Mouse (Mus musculus) neural tube, embryonic 14.5 days (tissue): ENCODE measurements at regions not wholly inside any gene's neighbourhood (a gene's known extent, or its start where the extent isn't known, plus 50 kb on each side); places are given as distances from the start of the nearest gene placed in this dataset.
A peak's percentile ranks its signal among the peaks of the same experiment; 100 is the strongest.

Source experiments
- ATAC-seq: fragments of 200-750 bp; cut with Nextera tagmentation; 2 replicates; pipeline ENCODE4 v1.8.0; 2017; ENCODE audit warnings: low read depth, mild to moderate bottlenecking, moderate TSS enrichment, moderate library complexity
- H3K27ac ChIP-seq: fragments of 300-500 bp; sonication (generic); 2 replicates; pipeline ENCODE4 v1.5.1; 2014; ENCODE audit warnings: low read depth, mild to moderate bottlenecking, control low read depth, low read length, moderate library complexity, mixed read lengths
- H3K27me3 ChIP-seq: fragments of 300-500 bp; sonication (generic); 2 replicates; pipeline ENCODE4 v1.6.1; 2014; ENCODE audit warnings: low read length; ENCODE audit not compliant: control insufficient read depth, insufficient read depth
- H3K36me3 ChIP-seq: fragments of 300-500 bp; sonication (generic); 2 replicates; pipeline ENCODE4 v1.6.1; 2014; ENCODE audit warnings: low read length, mixed read lengths; ENCODE audit not compliant: control insufficient read depth, insufficient read depth
- H3K4me1 ChIP-seq: fragments of 300-500 bp; sonication (generic); 2 replicates; pipeline ENCODE4 v1.6.1; 2014; ENCODE audit warnings: low read length; ENCODE audit not compliant: control insufficient read depth, insufficient read depth
- H3K4me2 ChIP-seq: fragments of 300-500 bp; sonication (generic); 2 replicates; pipeline ENCODE4 v1.6.1; 2014; ENCODE audit warnings: mild to moderate bottlenecking, low read depth, low read length, control low read depth
- H3K4me3 ChIP-seq: fragments of 300-500 bp; sonication (generic); 2 replicates; pipeline ENCODE4 v1.5.1; 2014; ENCODE audit warnings: low read depth, low read length, control low read depth, mixed read lengths
- H3K9ac ChIP-seq: fragments of 300-500 bp; sonication (generic); replicated peaks from 2 replicates; pipeline ENCODE4 v1.6.1; 2014; ENCODE audit warnings: low read depth, mild to moderate bottlenecking, control low read depth, low read length, mixed read lengths
- H3K9me3 ChIP-seq: fragments of 300-500 bp; sonication (generic); 2 replicates; pipeline ENCODE4 v1.6.1; 2016; ENCODE audit warnings: low read length; ENCODE audit not compliant: control insufficient read depth
- WGBS: fragments of 180-500 bp; shearing (Covaris S2); extraction: QIAGEN DNeasy Blood & Tissue Kit; methylation state at CpG from one replicate; pipeline ENCODE4 v1.1.7; 2014; 5-methylcytosine and 5-hydroxymethylcytosine counted together

DNA sequence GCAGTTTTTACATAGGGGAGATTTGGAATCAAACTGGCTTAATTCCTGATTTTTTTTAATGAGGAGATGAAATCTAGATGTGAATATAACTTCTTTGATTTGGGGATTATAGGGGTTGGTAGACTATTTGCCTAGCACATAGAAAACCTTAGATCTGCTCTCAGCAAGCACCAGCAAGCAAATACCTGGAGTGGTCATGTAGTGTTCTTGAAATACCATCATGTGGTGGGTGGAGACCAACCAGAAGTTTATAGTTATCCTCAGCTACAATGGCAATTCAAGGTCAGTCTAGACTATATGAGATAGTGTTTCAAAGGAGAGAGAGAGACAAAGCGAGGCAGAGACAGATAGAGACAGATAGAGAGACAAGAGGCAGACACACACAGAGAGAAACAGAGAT lies 94.1 kb upstream of the Klf6 start:
- Histone ChIP-seq H3K4me1 (no peaks in the 10 kb centered on the region), H3K9me3 (no peaks in the 10 kb centered on the region), H3K27ac (no peak overlapping the region), H3K36me3 (no peaks in the 10 kb centered on the region), H3K4me3 (no peak overlapping the region), H3K27me3 (no peaks in the 10 kb centered on the region), H3K9ac (no peak overlapping the region), H3K4me2 (no peak overlapping the region)
- WGBS, result 86% methylated on average over 1 of the region's 1 CpGs
- ATAC-seq, result no peak

DNA sequence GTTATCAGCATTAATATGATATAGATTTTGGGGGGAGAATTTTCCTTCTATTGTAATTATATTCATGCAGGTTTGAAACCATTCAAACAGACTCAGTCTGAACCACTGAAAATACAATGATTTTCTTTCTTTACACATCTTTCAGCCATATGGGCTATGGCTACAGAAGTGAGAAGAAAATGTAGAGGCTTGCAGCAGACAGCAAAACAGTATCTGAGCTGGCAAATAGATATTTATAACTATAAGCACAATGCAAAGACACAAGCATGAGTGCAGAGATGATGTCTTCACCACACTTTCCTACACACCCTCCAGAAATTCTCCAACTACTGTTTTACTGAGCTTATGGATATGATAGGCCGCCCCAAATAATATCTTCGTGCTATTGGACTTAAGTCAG lies 92.6 kb upstream of the Klf6 start:
- WGBS, result 96% methylated on average over 2 of the region's 2 CpGs
- no peaks in the 10 kb centered on the region for H3K27me3 ChIP-seq
- H3K4me3 ChIP-seq, result no peak overlapping the region
- H3K4me2 ChIP-seq, result no peak overlapping the region
- no peak overlapping the region for H3K27ac ChIP-seq
- no peaks in the 10 kb centered on the region for H3K9me3 ChIP-seq
- no peak for ATAC-seq
- H3K36me3 ChIP-seq, result no peaks in the 10 kb centered on the region
- H3K4me1 ChIP-seq, result no peaks in the 10 kb centered on the region
- H3K9ac ChIP-seq, result no peak overlapping the region

DNA sequence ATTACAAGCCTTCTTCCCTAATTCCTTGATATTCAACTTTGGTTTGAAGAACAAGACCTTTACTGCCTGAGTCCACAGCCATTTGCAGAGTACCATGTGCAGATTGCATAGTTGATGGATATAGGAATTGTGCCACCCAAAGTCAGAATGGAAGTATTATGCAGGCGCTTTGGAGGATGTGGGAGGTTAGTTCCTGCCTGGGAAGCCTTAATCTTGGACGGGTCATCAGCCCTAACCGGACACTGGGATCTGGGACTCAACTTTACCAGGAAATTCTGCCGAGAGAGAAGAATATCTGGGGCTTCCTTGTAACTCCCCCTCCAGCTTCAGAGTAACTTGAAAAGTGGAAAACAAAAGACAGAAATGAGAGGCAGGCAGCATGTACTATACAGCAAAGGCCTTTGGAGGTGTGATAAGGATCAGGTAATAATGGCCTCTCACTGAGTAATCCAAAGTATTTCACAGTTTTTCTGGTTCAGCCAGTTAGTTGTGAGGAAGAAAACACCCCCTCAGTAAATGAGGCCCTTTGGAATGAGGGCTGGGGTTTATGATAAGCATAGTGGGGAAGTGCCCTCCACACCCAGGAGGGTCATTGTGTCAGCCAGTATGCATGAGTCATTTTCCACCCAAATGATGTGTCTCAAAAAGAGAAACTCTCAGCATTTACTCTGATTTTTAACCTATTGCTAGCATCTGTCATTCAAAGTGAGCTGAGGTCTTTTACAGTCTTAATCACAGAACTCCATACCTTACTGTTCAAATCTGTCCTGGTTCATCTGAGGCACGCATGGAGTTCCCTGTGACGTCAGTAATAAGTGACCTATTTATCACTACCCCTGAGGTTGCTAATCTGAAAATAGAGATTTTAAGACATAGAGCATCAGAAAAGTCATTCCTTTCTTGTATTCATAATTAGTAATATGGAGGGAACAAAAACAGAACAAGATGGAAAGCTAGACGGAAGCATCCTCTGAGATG lies 91.7 kb upstream of the Klf6 start:
- Histone ChIP-seq H3K27me3 (no peaks in the 10 kb centered on the region), H3K27ac (no peak overlapping the region), H3K4me1 (no peaks in the 10 kb centered on the region), H3K4me2 (no peak overlapping the region), H3K36me3 (no peaks in the 10 kb centered on the region), H3K9ac (no peak overlapping the region), H3K9me3 (no peaks in the 10 kb centered on the region), H3K4me3 (no peak overlapping the region)
- ATAC-seq, result no peak
- 88% methylated on average over 7 of the region's 7 CpGs for WGBS

DNA sequence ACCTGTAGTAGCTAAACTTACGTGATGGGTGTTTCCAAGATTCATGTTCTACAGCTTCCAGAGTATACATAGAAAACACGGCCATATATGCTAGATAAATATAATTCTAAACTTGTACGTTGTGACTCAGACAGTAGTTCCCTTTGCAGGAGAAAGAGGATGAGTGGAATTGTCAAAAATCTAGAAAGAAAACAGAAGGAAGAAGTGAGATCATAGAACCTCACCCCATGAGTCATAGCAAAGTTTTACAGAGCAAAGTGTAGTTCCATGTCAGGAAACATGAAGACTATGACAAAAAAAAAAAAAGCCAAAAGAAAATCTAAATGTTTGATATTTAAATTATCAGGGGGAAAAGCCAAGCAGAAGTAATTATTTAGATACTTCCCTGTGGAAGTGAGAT lies 87.5 kb upstream of the Klf6 start:
- H3K4me2 ChIP-seq, result no peak overlapping the region
- no peak overlapping the region for H3K27ac ChIP-seq
- no peaks in the 10 kb centered on the region for H3K4me1 ChIP-seq
- no peak for ATAC-seq
- no peak overlapping the region for H3K4me3 ChIP-seq
- no peak overlapping the region for H3K9ac ChIP-seq
- WGBS, result 92% methylated on average over 3 of the region's 3 CpGs
- H3K36me3 ChIP-seq, result no peaks in the 10 kb centered on the region
- no peaks in the 10 kb centered on the region for H3K27me3 ChIP-seq
- H3K9me3 ChIP-seq, result no peaks in the 10 kb centered on the region

DNA sequence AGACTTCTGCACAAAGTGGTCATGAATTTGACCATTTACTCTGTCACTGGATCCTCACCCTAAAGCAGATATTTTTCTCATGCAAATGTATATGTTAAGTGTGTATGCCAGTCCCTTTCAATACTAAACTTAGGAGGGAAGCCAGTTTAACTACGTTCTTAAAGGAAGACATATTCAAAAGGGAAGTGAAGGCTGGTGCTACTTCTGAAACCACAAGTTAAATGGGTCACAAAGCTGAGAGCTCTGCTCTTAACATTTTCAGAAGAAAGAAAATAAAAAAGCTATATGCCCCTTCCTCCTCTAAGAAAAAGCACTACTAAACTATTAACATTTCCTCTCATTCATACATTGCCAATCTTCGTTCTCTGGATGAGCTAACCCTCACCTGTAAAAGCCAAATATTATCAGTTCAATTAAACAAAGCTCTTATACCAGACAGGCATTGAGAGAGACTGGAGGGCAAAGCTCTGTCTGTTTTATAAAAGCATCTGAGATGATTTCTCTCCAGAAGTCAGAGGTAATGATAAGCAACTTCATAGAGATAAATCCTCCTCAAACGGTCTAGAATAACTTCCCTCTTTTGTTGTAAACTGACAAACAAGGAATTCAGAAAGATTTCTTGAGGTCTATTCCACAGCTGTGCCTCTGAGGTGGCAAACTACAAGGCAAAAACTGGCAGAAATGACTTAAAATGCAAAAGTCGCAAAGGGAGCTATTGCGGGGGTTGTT lies 82.7 kb upstream of the Klf6 start:
- Histone ChIP-seq H3K9ac (no peak overlapping the region), H3K4me1 (no peaks in the 10 kb centered on the region), H3K27me3 (no peaks in the 10 kb centered on the region), H3K4me2 (no peak overlapping the region), H3K4me3 (no peak overlapping the region), H3K36me3 (no peaks in the 10 kb centered on the region), H3K27ac (no peak overlapping the region), H3K9me3 (no peaks in the 10 kb centered on the region)
- 67% methylated on average over 5 of the region's 5 CpGs for WGBS
- no peak for ATAC-seq

DNA sequence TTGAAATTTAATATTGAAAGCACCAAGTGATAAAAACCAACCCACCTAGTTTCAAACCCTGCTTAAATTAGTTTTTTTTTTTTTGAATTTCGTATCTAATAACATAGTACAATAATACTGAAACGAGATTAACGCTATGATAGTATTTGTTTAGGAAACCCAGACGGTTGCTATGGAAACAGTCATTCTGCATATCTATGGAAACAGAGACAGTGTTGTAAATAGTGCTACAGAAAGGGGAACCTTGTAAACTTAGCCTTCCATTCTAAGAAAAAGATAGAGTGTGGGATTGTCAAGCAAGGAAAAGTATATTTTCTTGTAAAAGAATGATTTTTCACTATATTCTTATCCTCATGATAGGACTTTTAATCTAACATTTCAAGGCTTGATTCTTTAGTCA lies 81.9 kb upstream of the Klf6 start:
- H3K27me3 ChIP-seq, result no peaks in the 10 kb centered on the region
- ATAC-seq, result peak; percentile 75
- H3K4me2 ChIP-seq, result no peak overlapping the region
- WGBS, result 37% methylated on average over 4 of the region's 4 CpGs
- no peaks in the 10 kb centered on the region for H3K4me1 ChIP-seq
- H3K9me3 ChIP-seq, result no peaks in the 10 kb centered on the region
- H3K36me3 ChIP-seq, result no peaks in the 10 kb centered on the region
- H3K9ac ChIP-seq, result no peak overlapping the region
- H3K27ac ChIP-seq, result no peak overlapping the region
- no peak overlapping the region for H3K4me3 ChIP-seq

DNA sequence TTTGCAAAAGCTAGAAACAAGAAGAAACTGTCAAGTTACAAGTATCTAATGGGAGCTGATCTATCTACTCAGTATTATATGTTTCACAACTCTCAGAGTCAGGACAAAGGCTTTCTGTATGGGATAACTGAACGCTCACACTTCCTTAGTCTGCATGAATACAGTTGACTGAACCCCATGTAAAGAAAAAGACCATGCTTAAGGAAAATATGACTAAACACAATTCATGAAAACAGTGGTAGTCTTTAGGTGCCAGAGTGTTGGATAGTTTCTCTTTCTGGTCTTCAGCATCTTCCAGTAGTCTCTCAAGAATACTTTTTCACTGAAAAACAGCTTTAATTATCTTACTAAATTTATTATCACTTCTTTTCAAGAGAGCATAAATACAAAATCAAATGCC lies 78.7 kb upstream of the Klf6 start:
- Histone ChIP-seq H3K4me3 (no peak overlapping the region), H3K4me1 (no peaks in the 10 kb centered on the region), H3K27ac (no peak overlapping the region), H3K9ac (no peak overlapping the region), H3K4me2 (no peak overlapping the region), H3K36me3 (no peaks in the 10 kb centered on the region), H3K27me3 (no peaks in the 10 kb centered on the region), H3K9me3 (no peaks in the 10 kb centered on the region)
- WGBS, result 90% methylated on average over 1 of the region's 1 CpGs
- no peak for ATAC-seq

DNA sequence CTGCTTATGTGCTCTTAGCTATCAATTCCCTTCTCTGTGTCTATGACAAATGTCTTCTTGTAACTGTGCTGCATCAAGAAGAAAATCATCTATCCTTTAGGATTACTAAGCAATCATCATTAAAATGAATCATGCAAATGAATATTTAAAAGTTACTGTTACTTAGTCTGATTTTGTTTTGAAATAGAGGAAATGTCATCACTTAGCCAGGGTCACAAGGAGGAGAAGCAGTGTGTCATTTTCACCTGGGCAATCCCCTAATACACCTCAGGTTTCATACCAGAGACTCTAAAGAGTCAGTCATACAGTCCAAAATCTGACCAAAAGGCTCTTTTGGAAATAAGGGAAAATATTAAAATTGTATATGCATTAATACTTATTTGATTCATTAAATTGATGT lies 74.2 kb upstream of the Klf6 start:
- Histone ChIP-seq H3K9ac (no peak overlapping the region), H3K36me3 (no peaks in the 10 kb centered on the region), H3K4me2 (no peak overlapping the region), H3K4me3 (no peak overlapping the region), H3K27ac (no peak overlapping the region), H3K9me3 (no peaks in the 10 kb centered on the region), H3K4me1 (no peaks in the 10 kb centered on the region), H3K27me3 (no peaks in the 10 kb centered on the region)
- ATAC-seq, result no peak

DNA sequence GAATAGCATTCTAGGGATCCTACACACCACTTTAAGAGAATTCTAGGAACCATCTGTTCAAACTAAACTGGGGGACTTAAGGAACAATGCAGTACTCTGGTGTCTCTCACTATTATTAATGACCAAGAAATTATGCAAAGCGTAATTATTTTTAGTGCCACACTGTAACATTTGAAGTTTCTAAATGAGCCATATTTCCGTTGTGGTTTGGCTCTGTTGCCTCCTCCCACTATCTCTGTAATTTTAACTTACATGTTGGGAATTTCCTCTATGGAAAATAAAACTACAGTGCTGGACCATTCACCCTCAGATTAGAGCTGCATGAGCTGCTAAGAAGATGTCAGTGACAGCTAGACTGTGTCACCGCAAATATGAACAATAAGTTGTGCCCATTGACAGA lies 72.0 kb upstream of the Klf6 start:
- Histone ChIP-seq H3K4me1 (no peaks in the 10 kb centered on the region), H3K36me3 (no peaks in the 10 kb centered on the region), H3K9me3 (no peaks in the 10 kb centered on the region), H3K4me3 (no peak overlapping the region), H3K27ac (no peak overlapping the region), H3K9ac (no peak overlapping the region), H3K4me2 (no peak overlapping the region), H3K27me3 (no peaks in the 10 kb centered on the region)
- no peak for ATAC-seq
- 84% methylated on average over 3 of the region's 3 CpGs for WGBS
